Mouse (Mus musculus): ENCODE measurements at regions not wholly inside any gene's neighbourhood (a gene's known extent, or its start where the extent isn't known, plus 50 kb on each side); places are given as distances from the start of the nearest gene placed in this dataset.

GRCm38 (mm10) chr13:37149961-37150360, 99.9 kb upstream of the F13a1 start:
- DNase-seq (ENCODE audit: low read depth in 3 of 3, low spot score in 3 of 3) (no peak), ATAC-seq (ENCODE audit: insufficient read depth) (no peak)
- WGBS (ENCODE audit: insufficient replicate concordance): 68% methylated on average over 1 of the region's 1 CpGs
- Histone ChIP-seq H3K4me1 (replicated peaks; ENCODE audit: control insufficient read depth in 2 of 2, insufficient read depth in 2 of 2, low read length in 1 of 2) (no peaks in the 10 kb centered on the region; a peak in 1 of 4 replicates), H3K9me3 (ENCODE audit: control insufficient read depth, low read length) (no peaks in the 10 kb centered on the region), H3K36me3 (replicated peaks; ENCODE audit: control insufficient read depth, insufficient read depth, low read depth) (no peaks in the 10 kb centered on the region), H3K27ac (no peak overlapping the region), H3K4me3 (ENCODE audit: insufficient read depth in 1 of 2, low read depth in 2 of 2, low read length in 2 of 2) (no peak overlapping the region), H3K9ac (replicated peaks) (no peak overlapping the region), H3K4me2 (ENCODE audit: low read depth) (no peak overlapping the region), H3K27me3 (ENCODE audit: control insufficient read depth, insufficient read depth, low read length) (no peaks in the 10 kb centered on the region)
- TF ChIP-seq EP300 (IDR thresholded peaks at IDR 0.05; ENCODE audit: low read depth): no peak
- no peak for TF ChIP-seq CTCF (IDR thresholded peaks at IDR 0.05; ENCODE audit: low read depth)

DNA sequence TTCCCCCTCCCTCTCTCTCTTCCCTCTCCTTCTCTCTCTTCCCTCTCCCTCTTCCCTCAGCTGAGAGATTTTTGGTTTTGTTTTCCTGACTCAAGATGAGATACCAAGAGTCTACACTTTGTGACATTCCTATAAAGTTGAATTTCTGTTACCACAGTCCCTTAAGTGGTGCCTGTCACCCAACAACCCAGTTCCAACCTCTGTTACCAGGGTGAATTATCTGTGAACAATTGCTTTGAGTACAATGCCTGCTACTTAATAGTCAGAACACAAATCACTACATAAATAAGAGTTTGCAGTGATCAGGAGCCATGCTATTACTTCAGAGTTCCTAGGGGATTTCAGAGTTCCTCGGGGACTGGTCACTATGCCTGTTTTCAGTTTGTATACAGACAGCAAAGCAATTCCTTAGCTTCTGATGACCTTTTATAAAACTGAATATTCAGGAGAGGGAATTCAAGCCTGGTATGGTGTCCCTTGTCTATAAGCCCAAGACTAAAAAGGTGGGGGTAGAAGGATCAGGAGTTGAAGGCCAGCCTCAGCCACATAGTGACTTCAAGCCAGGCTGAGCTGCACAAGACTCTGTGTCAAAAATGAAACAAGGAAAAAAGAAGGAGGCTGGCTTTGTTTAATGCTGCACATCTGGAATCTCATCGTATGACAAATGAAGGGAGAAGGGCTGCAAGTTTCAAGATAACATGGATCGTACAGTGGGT, 99.2 kb upstream of the F13a1 start:
- no peak overlapping the region for H3K9ac ChIP-seq (replicated peaks)
- H3K4me2 ChIP-seq (ENCODE audit: low read depth): no peak overlapping the region
- H3K4me1 ChIP-seq (replicated peaks; ENCODE audit: control insufficient read depth in 2 of 2, insufficient read depth in 2 of 2, low read length in 1 of 2): no peaks in the 10 kb centered on the region; a peak in 1 of 4 replicates
- no peaks in the 10 kb centered on the region for H3K27me3 ChIP-seq (ENCODE audit: control insufficient read depth, insufficient read depth, low read length)
- ATAC-seq (ENCODE audit: insufficient read depth) (no peak), DNase-seq (ENCODE audit: low read depth in 3 of 3, low spot score in 3 of 3) (no peak)
- H3K9me3 ChIP-seq (ENCODE audit: control insufficient read depth, low read length): no peaks in the 10 kb centered on the region
- WGBS (ENCODE audit: insufficient replicate concordance): 53% methylated on average over 3 of the region's 3 CpGs
- H3K36me3 ChIP-seq (replicated peaks; ENCODE audit: control insufficient read depth, insufficient read depth, low read depth): no peaks in the 10 kb centered on the region
- no peak overlapping the region for H3K4me3 ChIP-seq (ENCODE audit: insufficient read depth in 1 of 2, low read depth in 2 of 2, low read length in 2 of 2)
- H3K27ac ChIP-seq: no peak overlapping the region
- no peak for TF ChIP-seq CTCF (IDR thresholded peaks at IDR 0.05; ENCODE audit: low read depth)
- TF ChIP-seq EP300 (IDR thresholded peaks at IDR 0.05; ENCODE audit: low read depth): no peak

DNA sequence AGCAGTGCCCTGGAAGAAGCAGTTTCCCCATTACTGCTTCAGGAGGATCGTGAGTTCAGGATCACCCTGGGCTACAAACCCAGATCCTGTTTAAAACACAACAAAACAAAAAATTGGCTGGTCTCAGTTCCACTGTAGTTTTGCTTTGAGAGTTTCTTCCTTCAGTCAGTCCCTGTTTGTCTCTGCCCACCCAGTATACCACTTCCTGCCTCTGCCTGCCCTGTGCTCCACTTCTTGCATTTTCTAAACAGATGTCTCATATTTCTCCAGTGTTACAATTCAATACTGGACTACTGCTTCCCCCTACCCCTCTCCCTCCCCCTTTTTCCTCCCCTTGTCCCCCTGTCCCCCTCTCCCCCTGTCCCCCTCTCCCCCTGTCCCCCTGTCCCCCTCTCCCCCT, 98.6 kb upstream of the F13a1 start:
- ATAC-seq (ENCODE audit: insufficient read depth) (no peak), DNase-seq (ENCODE audit: low read depth in 3 of 3, low spot score in 3 of 3) (no peak)
- Histone ChIP-seq H3K27me3 (ENCODE audit: control insufficient read depth, insufficient read depth, low read length) (no peaks in the 10 kb centered on the region), H3K9me3 (ENCODE audit: control insufficient read depth, low read length) (no peaks in the 10 kb centered on the region), H3K4me1 (replicated peaks; ENCODE audit: control insufficient read depth in 2 of 2, insufficient read depth in 2 of 2, low read length in 1 of 2) (no peaks in the 10 kb centered on the region; a peak in 1 of 4 replicates), H3K4me2 (ENCODE audit: low read depth) (no peak overlapping the region), H3K27ac (no peak overlapping the region), H3K36me3 (replicated peaks; ENCODE audit: control insufficient read depth, insufficient read depth, low read depth) (no peaks in the 10 kb centered on the region), H3K4me3 (ENCODE audit: insufficient read depth in 1 of 2, low read depth in 2 of 2, low read length in 2 of 2) (no peak overlapping the region), H3K9ac (replicated peaks) (no peak overlapping the region)
- 60% methylated on average over 1 of the region's 1 CpGs for WGBS (ENCODE audit: insufficient replicate concordance)
- TF ChIP-seq EP300 (IDR thresholded peaks at IDR 0.05; ENCODE audit: low read depth) (no peak), CTCF (IDR thresholded peaks at IDR 0.05; ENCODE audit: low read depth) (no peak)

DNA sequence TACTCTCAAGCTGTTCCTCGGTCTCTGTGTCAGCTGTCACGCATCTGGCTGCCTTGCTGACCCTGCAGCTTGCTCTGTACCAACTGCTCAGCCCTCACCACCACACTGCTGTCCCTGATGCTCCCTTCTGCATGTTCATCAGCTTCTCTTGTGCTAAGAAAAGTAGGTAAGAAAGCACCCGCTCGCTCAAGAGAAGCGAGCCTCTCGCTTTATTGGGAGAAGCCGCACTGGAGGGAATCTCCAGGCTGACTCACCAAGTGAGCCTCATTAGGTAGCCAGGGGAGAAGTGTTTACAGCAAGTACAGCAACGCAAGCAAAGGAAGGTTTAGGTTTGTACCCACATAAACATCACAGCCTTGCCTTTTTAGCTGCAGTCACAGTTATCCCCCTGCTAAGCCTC, 97.7 kb upstream of the F13a1 start:
- Histone ChIP-seq H3K36me3 (replicated peaks; ENCODE audit: control insufficient read depth, insufficient read depth, low read depth) (no peaks in the 10 kb centered on the region), H3K4me1 (replicated peaks; ENCODE audit: control insufficient read depth in 2 of 2, insufficient read depth in 2 of 2, low read length in 1 of 2) (no peaks in the 10 kb centered on the region; a peak in 1 of 4 replicates), H3K9ac (replicated peaks) (no peak overlapping the region), H3K9me3 (ENCODE audit: control insufficient read depth, low read length) (no peaks in the 10 kb centered on the region), H3K27me3 (ENCODE audit: control insufficient read depth, insufficient read depth, low read length) (no peaks in the 10 kb centered on the region), H3K4me2 (ENCODE audit: low read depth) (no peak overlapping the region), H3K4me3 (ENCODE audit: insufficient read depth in 1 of 2, low read depth in 2 of 2, low read length in 2 of 2) (no peak overlapping the region), H3K27ac (no peak overlapping the region)
- no peak for TF ChIP-seq CTCF (IDR thresholded peaks at IDR 0.05; ENCODE audit: low read depth)
- TF ChIP-seq EP300 (IDR thresholded peaks at IDR 0.05; ENCODE audit: low read depth): no peak
- 75% methylated on average over 8 of the region's 8 CpGs for WGBS (ENCODE audit: insufficient replicate concordance)
- DNase-seq (ENCODE audit: low read depth in 3 of 3, low spot score in 3 of 3): no peak
- no peak for ATAC-seq (ENCODE audit: insufficient read depth)

DNA sequence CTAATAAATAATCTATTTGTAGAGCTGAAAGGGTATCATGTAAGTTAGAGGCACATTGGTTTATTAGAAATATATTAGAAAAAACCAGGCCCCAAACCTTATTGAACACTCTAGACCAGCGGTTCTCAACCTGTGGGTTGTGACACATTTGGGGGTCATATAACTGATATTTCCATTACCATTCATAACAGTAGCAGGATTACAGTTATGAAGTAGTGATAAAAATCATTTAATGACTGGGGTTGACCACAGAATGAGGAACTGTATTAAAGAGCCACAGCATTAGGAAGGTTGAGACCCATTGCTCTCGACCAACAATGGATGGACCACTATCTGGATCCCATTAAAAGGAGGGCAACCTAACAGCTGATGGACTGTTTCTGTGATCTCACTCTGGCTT, 92.8 kb upstream of the F13a1 start:
- no peak for DNase-seq (ENCODE audit: low read depth in 3 of 3, low spot score in 3 of 3)
- no peak for TF ChIP-seq CTCF (IDR thresholded peaks at IDR 0.05; ENCODE audit: low read depth)
- TF ChIP-seq EP300 (IDR thresholded peaks at IDR 0.05; ENCODE audit: low read depth): no peak
- H3K9me3 ChIP-seq (ENCODE audit: control insufficient read depth, low read length): no peaks in the 10 kb centered on the region
- no peaks in the 10 kb centered on the region for H3K27me3 ChIP-seq (ENCODE audit: control insufficient read depth, insufficient read depth, low read length)
- H3K4me2 ChIP-seq (ENCODE audit: low read depth): no peak overlapping the region
- ATAC-seq (ENCODE audit: insufficient read depth): no peak
- WGBS (ENCODE audit: insufficient replicate concordance): 62% methylated on average over 2 of the region's 2 CpGs
- H3K4me1 ChIP-seq (replicated peaks; ENCODE audit: control insufficient read depth in 2 of 2, insufficient read depth in 2 of 2, low read length in 1 of 2): no peaks in the 10 kb centered on the region
- H3K9ac ChIP-seq (replicated peaks): no peak overlapping the region
- no peak overlapping the region for H3K4me3 ChIP-seq (ENCODE audit: insufficient read depth in 1 of 2, low read depth in 2 of 2, low read length in 2 of 2)
- no peaks in the 10 kb centered on the region for H3K36me3 ChIP-seq (replicated peaks; ENCODE audit: control insufficient read depth, insufficient read depth, low read depth)
- no peak overlapping the region for H3K27ac ChIP-seq

All from liver, embryonic 14.5 days (tissue).